Mouse (Mus musculus) limb, embryonic 15.5 days (tissue): ENCODE measurements around the gene Rftn2. TPM values are rescaled to one million over a fixed set of nuclear protein-coding genes. Genes with fewer than 3 reads are reported as not detected.
A peak's percentile ranks its signal among the peaks of the same experiment; 100 is the strongest.

Experiments
- ATAC-seq: fragments of 200-750 bp; cut with Nextera tagmentation; 2 replicates; pipeline ENCODE4 v1.8.0; 2017; ENCODE audit warnings: low read depth, moderate TSS enrichment; ENCODE audit not compliant: insufficient number of reproducible peaks, low FRiP score, low TSS enrichment
- H3K27ac ChIP-seq: fragments of 300-500 bp; sonication (generic); 2 replicates; pipeline ENCODE4 v1.5.1; 2015; ENCODE audit warnings: moderate library complexity, mild to moderate bottlenecking, inconsistent platforms
- H3K27me3 ChIP-seq: fragments of 300-500 bp; sonication (generic); 2 replicates; pipeline ENCODE4 v1.6.1; 2015; ENCODE audit warnings: inconsistent platforms
- H3K36me3 ChIP-seq: fragments of 300-500 bp; sonication (generic); 2 replicates; pipeline ENCODE4 v1.6.1; 2015; ENCODE audit warnings: inconsistent platforms
- H3K4me1 ChIP-seq: fragments of 300-500 bp; sonication (generic); 2 replicates; pipeline ENCODE4 v1.6.1; 2015; ENCODE audit warnings: inconsistent platforms
- H3K4me2 ChIP-seq: fragments of 300-500 bp; sonication (generic); 2 replicates; pipeline ENCODE4 v1.6.1; 2015; ENCODE audit warnings: mild to moderate bottlenecking, inconsistent platforms
- H3K4me3 ChIP-seq: fragments of 300-500 bp; sonication (generic); 2 replicates; pipeline ENCODE4 v1.5.1; 2015; ENCODE audit warnings: mild to moderate bottlenecking, inconsistent platforms
- H3K9ac ChIP-seq: fragments of 300-500 bp; sonication (generic); 2 replicates; pipeline ENCODE4 v1.6.1; 2015; ENCODE audit warnings: inconsistent platforms
- H3K9me3 ChIP-seq: fragments of 300-500 bp; sonication (generic); 2 replicates; pipeline ENCODE4 v1.6.1; 2016; ENCODE audit warnings: inconsistent platforms
- WGBS: fragments of 180-500 bp; shearing (Covaris S2); methylation state at CpG from one replicate; pipeline ENCODE4 v1.1.7; 2015; 5-methylcytosine and 5-hydroxymethylcytosine counted together
- polyA plus RNA-seq: library from polyadenylated mRNA; unstranded; fragments of >200 nt; fragmentation: Nextera tagmentation; extraction: Ambion mirVana; gene quantifications from 2 replicates; pipeline ENCODE4 v1.2.1, GENCODE M21; 2015

Rftn2 gene
- polyA plus RNA-seq, 1 experiment from 2014 or later, result 28.0 TPM

GRCm38 (mm10) chr1:55227376-55227775 is 794 bp upstream of the Rftn2 start:
- no peaks in the 10 kb centered on the region for H3K9me3 ChIP-seq
- H3K27ac ChIP-seq, result no peak overlapping the region
- H3K36me3 ChIP-seq, result no peaks in the 10 kb centered on the region
- 29% methylated on average over 1 of the region's 1 CpGs for WGBS
- no peak overlapping the region for H3K9ac ChIP-seq
- peaks cover 17% of the 10 kb centered on the region for H3K4me1 ChIP-seq
- no peaks in the 10 kb centered on the region for H3K27me3 ChIP-seq
- no peak for ATAC-seq
- no peak overlapping the region for H3K4me2 ChIP-seq
- no peak overlapping the region for H3K4me3 ChIP-seq

GRCm38 (mm10) chr1:55225398-55225797 is 1.2 kb downstream of the Rftn2 start:
- peak overlapping the region; percentile 54 for H3K4me2 ChIP-seq
- no peak overlapping the region for H3K9ac ChIP-seq
- 16% methylated on average over 3 of the region's 3 CpGs for WGBS
- ATAC-seq, result no peak
- H3K27me3 ChIP-seq, result no peaks in the 10 kb centered on the region
- peaks cover 29% of the 10 kb centered on the region for H3K4me1 ChIP-seq
- H3K9me3 ChIP-seq, result no peaks in the 10 kb centered on the region
- H3K4me3 ChIP-seq, result peak overlapping the region; percentile 55
- no peaks in the 10 kb centered on the region for H3K36me3 ChIP-seq
- peak overlapping the region; percentile 75 for H3K27ac ChIP-seq

- no peaks in the 10 kb centered on the region for H3K9me3 ChIP-seq
- peak overlapping the region; percentile 55 for H3K4me3 ChIP-seq
- no peaks in the 10 kb centered on the region for H3K27me3 ChIP-seq
- peaks cover 29% of the 10 kb centered on the region for H3K4me1 ChIP-seq
- H3K4me2 ChIP-seq, result peak overlapping the region; percentile 54
- H3K9ac ChIP-seq, result no peak overlapping the region
- 0 out of 2 replicates have a peak overlapping the region, but pooled peaks have one; percentile 18 for H3K27ac ChIP-seq
- ATAC-seq, result 0 out of 2 replicates have a peak, but pooled peaks have one; percentile 27
- WGBS, result 24% methylated on average over 11 of the region's 11 CpGs
- no peaks in the 10 kb centered on the region for H3K36me3 ChIP-seq
Observed at GRCm38 (mm10) chr1:55224111-55224510, 2.5 kb downstream of the Rftn2 start.

- Histone ChIP-seq H3K9ac (no peak overlapping the region), H3K9me3 (no peaks in the 10 kb centered on the region), H3K4me2 (no peak overlapping the region), H3K4me1 (peaks cover 29% of the 10 kb centered on the region), H3K27me3 (no peaks in the 10 kb centered on the region), H3K36me3 (no peaks in the 10 kb centered on the region), H3K27ac (no peak overlapping the region), H3K4me3 (no peak overlapping the region)
- ATAC-seq, result no peak
- WGBS, result 78% methylated on average over 7 of the region's 7 CpGs
Observed at GRCm38 (mm10) chr1:55223026-55223425, 3.6 kb downstream of the Rftn2 start.

GRCm38 (mm10) chr1:55221352-55221751 is 5.2 kb downstream of the Rftn2 start:
- H3K9me3 ChIP-seq, result no peaks in the 10 kb centered on the region
- peaks cover 34% of the 10 kb centered on the region for H3K4me1 ChIP-seq
- 0 out of 2 replicates have a peak overlapping the region, but pooled peaks have one; percentile 7 for H3K27ac ChIP-seq
- no peak overlapping the region for H3K4me2 ChIP-seq
- no peak overlapping the region for H3K9ac ChIP-seq
- H3K36me3 ChIP-seq, result no peaks in the 10 kb centered on the region
- H3K4me3 ChIP-seq, result no peak overlapping the region
- WGBS, result 79% methylated on average over 4 of the region's 4 CpGs
- H3K27me3 ChIP-seq, result no peaks in the 10 kb centered on the region
- ATAC-seq, result no peak

GRCm38 (mm10) chr1:55217191-55217590 is 9.4 kb downstream of the Rftn2 start:
- Histone ChIP-seq H3K36me3 (peaks cover 5% of the 10 kb centered on the region; the same call in 1 of the 2 replicates), H3K27me3 (no peaks in the 10 kb centered on the region), H3K9ac (no peak overlapping the region), H3K27ac (no peak overlapping the region), H3K4me2 (no peak overlapping the region), H3K4me1 (peaks cover 22% of the 10 kb centered on the region), H3K4me3 (no peak overlapping the region), H3K9me3 (no peaks in the 10 kb centered on the region)
- 16% methylated on average over 2 of the region's 2 CpGs for WGBS
- ATAC-seq, result no peak

GRCm38 (mm10) chr1:55215185-55215813 is 11.3 kb downstream of the Rftn2 start:
- H3K9me3 ChIP-seq, result no peaks in the 10 kb centered on the region
- ATAC-seq, result no peak
- H3K27ac ChIP-seq, result no peak overlapping the region
- H3K4me2 ChIP-seq, result no peak overlapping the region
- no peak overlapping the region for H3K9ac ChIP-seq
- WGBS, result 45% methylated on average over 11 of the region's 11 CpGs
- peaks cover 18% of the 10 kb centered on the region for H3K4me1 ChIP-seq
- H3K27me3 ChIP-seq, result no peaks in the 10 kb centered on the region
- H3K36me3 ChIP-seq, result peaks cover 5% of the 10 kb centered on the region; the same call in 1 of the 2 replicates
- H3K4me3 ChIP-seq, result no peak overlapping the region

- Histone ChIP-seq H3K27ac (no peak overlapping the region), H3K4me2 (no peak overlapping the region), H3K4me1 (peaks cover 20% of the 10 kb centered on the region), H3K9ac (no peak overlapping the region), H3K9me3 (no peaks in the 10 kb centered on the region), H3K36me3 (peaks cover 9% of the 10 kb centered on the region), H3K27me3 (no peaks in the 10 kb centered on the region), H3K4me3 (no peak overlapping the region)
- 80% methylated on average over 6 of the region's 6 CpGs for WGBS
- no peak for ATAC-seq
Observed at GRCm38 (mm10) chr1:55213936-55214335, 12.6 kb downstream of the Rftn2 start.

- peaks cover 23% of the 10 kb centered on the region for H3K4me1 ChIP-seq
- H3K9ac ChIP-seq, result no peak overlapping the region
- H3K4me2 ChIP-seq, result no peak overlapping the region
- H3K27me3 ChIP-seq, result no peaks in the 10 kb centered on the region
- H3K27ac ChIP-seq, result no peak overlapping the region
- 46% methylated on average over 6 of the region's 6 CpGs for WGBS
- H3K36me3 ChIP-seq, result peaks cover 10% of the 10 kb centered on the region
- ATAC-seq, result no peak
- H3K4me3 ChIP-seq, result no peak overlapping the region
- no peaks in the 10 kb centered on the region for H3K9me3 ChIP-seq
Observed at GRCm38 (mm10) chr1:55213475-55213874, 13.1 kb downstream of the Rftn2 start.

- Histone ChIP-seq H3K27me3 (no peaks in the 10 kb centered on the region), H3K4me3 (no peak overlapping the region), H3K36me3 (peaks cover 10% of the 10 kb centered on the region), H3K4me2 (no peak overlapping the region), H3K27ac (no peak overlapping the region), H3K9ac (no peak overlapping the region), H3K4me1 (peaks cover 23% of the 10 kb centered on the region), H3K9me3 (no peaks in the 10 kb centered on the region)
- ATAC-seq, result no peak
- WGBS, result 81% methylated on average over 4 of the region's 4 CpGs
Observed at GRCm38 (mm10) chr1:55212771-55213170, 13.8 kb downstream of the Rftn2 start.

GRCm38 (mm10) chr1:55211081-55211480 is 15.5 kb downstream of the Rftn2 start:
- no peak for ATAC-seq
- Histone ChIP-seq H3K4me2 (no peak overlapping the region), H3K9ac (no peak overlapping the region), H3K27ac (no peak overlapping the region), H3K9me3 (no peaks in the 10 kb centered on the region), H3K4me3 (no peak overlapping the region), H3K27me3 (no peaks in the 10 kb centered on the region), H3K36me3 (peaks cover 10% of the 10 kb centered on the region), H3K4me1 (peaks cover 12% of the 10 kb centered on the region)
- 76% methylated on average over 8 of the region's 8 CpGs for whole genome bisulfite sequencing

- H3K27ac ChIP-seq, result peak overlapping the region; percentile 39
- H3K4me2 ChIP-seq, result no peak overlapping the region
- H3K9me3 ChIP-seq, result no peaks in the 10 kb centered on the region
- peaks cover 10% of the 10 kb centered on the region for H3K36me3 ChIP-seq
- H3K4me3 ChIP-seq, result no peak overlapping the region
- WGBS, result 32% methylated on average over 12 of the region's 12 CpGs
- ATAC-seq, result no peak
- no peaks in the 10 kb centered on the region for H3K27me3 ChIP-seq
- peaks cover 10% of the 10 kb centered on the region for H3K4me1 ChIP-seq
- H3K9ac ChIP-seq, result no peak overlapping the region
Observed at GRCm38 (mm10) chr1:55210202-55210965, 16.2 kb downstream of the Rftn2 start.
